Mouse (Mus musculus) layer of hippocampus, adult 9-11 months (tissue): ENCODE data around the gene Dnm3.

Experiments used
- DNase-seq: peaks from one replicate; pipeline ENCODE4 v3.0.0; 2022

Dnm3 gene

GRCm38 (mm10) chr1:161980626-161981298 lies 497.1 kb downstream of the Dnm3 start:
- DNase-seq = no peak

DNA sequence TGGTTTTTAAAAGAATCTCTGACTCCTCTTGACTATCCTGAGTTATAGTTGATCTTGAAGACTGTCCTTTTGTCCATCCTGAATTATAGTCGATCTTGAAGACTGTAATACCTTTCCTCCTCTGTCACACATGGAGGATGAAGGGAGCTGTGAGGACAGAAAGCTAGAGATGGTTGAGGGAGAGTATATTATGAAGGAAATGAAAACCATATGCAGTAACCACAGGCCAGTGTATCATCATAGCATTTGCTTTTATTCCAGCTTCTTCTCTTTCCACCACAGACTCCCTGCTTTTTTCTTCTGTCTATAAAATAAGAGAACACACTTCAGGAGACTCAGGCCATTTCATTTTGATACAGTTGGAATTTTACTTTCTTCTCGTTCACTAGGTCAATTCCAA lies 497.8 kb downstream of the Dnm3 start:
- DNase-seq = no peak

DNA sequence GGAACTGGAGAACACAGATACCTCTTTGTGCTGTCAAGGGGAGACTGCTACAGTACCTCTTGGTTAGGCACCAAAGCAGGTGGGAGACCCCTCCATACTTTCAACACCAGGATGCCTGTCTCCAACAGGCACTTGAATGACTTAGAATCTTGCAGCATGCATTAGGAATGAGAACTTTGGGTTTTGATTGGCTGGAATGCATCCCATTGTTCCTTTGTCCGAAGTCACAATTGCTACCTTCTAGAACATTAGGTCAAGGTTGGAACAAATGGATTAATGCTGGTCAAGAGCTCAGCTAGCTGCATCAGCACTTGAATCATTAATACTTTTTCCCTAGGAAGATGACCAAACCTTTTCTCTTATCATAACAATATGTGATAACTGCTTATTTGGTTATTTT lies 498.3 kb downstream of the Dnm3 start, which contains the start of gene 4930558K02Rik:
TSS of gene 4930558K02Rik (minus strand) at position 101 of the 400 bp plus-strand sequence.
- no peak for DNase-seq

DNA sequence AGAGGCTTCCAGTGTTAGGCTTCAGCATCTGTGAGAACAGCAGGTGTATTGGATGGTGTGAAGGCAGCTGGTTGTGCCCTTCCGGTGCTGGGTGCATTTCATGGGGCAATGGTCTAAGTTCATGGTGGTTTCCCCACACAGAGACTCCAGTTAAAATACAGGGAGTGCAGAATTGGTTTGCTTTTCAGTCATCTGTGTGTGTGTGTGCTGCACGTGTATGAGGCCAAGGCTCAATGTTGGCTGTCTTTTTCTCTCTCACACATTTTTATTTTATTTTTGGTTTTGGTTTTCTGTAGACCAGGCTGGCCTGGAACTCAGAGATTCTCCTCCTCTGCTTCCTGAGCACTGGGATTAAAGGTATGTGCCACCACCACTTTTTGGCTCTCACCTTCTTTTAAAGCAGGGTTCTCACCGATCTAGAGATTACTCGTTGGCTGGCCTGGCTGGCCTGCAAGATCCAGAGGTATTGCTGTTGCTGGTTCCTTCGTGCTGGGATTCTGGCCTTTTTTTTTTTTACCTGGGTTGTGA lies 499.6 kb downstream of the Dnm3 start:
- no peak for DNase-seq

- DNase-seq = no peak
These were observed 500.5 kb downstream of the Dnm3 start for GRCm38 (mm10) chr1:161977331-161977730.

DNA sequence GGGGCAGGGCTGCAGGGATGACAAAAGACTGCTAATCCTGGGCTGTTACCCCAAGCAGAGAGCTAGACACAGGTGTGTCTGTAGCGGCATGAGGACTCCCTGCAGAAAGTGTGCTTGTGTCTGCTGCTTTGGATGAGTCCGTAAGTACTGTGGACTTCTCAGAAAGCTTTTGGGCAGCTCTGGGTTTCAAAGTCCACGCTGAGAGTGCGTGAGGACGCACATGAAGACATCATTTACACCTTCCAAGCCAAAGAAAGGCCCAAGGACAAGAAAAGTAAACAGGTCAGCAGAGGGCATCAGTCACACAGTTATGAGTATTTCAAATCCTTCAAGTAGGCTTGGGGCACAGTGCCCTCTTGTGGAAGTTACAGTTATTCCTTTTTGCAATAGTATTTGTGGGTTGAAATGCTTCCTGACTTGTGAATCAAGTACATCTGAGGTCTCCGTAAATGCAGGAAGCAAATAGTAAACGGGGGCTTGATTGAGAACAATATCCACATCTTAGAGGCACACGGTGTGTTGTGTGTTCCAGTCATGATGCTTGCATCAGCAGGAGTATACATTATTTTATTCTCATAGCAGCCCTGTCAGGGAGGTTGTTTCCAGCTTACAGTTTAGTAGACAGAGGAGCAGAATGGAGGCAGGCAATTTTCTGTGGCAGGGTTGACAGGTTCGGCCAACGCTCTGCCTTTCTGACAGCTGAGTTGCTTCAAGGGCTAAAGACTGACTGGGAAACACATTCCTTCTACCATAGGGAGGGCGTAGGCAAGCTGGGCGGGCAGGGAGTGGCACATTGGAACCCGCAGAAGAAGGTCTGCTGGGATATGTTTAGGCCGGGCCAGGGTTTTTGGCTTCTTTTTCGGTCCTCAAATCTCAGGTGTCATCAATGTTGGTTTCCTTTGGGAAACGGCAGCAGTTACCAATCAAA lies 501.3 kb downstream of the Dnm3 start:
- DNase-seq = peak; percentile 73

GRCm38 (mm10) chr1:161972233-161972632 lies 505.6 kb downstream of the Dnm3 start:
- DNase-seq = no peak

GRCm38 (mm10) chr1:161970874-161971273 lies 507.0 kb downstream of the Dnm3 start:
- DNase-seq = no peak

GRCm38 (mm10) chr1:161968589-161969407 lies 509.0 kb downstream of the Dnm3 start, which contains the start of gene Pigc:
Gene Pigc, plus strand, starts transcription at chr1:161969186.
- DNase-seq = peak; percentile 95

DNA sequence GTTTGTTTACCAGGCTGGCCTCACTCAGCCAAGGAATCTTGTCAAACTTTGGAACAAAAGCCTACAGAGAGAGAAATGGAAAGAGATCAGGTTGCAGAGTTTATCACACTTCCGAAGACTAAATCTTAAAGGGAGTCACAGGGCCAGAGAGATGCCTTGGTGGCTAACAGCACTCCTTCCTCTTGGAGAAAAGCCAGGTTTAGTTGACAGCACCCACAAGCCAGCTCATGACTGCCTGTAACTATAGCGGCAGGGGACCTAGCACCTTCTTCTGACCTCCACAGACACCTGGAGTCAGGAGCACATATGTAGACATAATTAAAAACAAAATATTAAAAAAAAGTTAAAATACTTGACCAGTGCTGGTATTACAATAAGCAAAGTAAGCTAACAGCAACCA lies 509.9 kb downstream of the Dnm3 start:
- no peak for DNase-seq

GRCm38 (mm10) chr1:161962465-161963377 lies 515.1 kb downstream of the Dnm3 start:
- no peak for DNase-seq

DNA sequence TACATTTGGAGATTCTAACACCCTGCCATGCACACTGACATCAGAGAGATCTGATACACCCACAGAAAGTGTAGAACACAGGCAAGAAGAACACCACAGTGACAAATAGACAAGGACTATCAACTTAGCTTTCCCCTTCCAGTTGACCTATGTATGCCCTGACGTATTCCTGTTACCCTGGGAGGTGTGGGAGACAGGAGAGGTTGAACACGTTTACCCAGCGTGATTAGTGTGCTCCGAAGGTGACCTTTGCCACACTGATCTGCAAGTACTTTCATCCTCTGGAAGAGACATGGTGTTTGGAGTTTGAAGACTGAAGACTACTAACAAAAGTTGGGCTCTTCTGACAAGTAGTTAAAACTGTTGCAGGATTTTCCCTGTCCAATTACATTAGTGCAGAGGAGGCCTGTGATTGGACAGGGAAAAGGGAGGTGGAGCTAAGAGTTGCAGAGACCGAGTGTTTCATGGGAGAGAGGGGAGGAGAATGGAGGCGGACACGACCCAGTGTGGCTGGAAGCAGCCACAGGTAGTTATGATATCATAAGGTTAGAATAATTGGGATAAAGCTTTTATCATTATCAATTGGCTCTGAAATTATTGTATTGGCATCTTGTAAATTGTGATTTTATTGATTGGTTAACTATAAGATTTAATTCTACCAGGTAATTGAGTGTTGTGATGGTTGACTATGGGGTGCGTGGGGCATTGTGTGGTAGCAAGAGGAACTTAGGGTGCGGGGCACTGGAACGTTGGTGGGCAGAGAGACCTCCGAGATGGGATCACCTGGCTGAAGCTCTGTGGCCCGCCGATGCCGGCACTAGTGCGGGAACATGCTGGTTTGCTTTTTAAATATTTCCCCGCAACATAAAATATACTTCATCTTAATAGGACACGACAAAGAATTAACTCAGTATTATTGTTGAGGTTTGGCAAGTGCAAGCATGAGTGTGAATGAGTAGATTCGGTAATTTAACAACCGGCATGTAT lies 519.6 kb downstream of the Dnm3 start:
- no peak for DNase-seq

GRCm38 (mm10) chr1:161955846-161956245 lies 522.0 kb downstream of the Dnm3 start:
- DNase-seq = no peak

- DNase-seq = no peak
These were observed 525.2 kb downstream of the Dnm3 start for GRCm38 (mm10) chr1:161952599-161952998.

GRCm38 (mm10) chr1:161951009-161951779 lies 526.6 kb downstream of the Dnm3 start:
- DNase-seq = no peak

- DNase-seq = no peak
These were observed 535.8 kb downstream of the Dnm3 start for GRCm38 (mm10) chr1:161942082-161942481.
